Mouse (Mus musculus) lung, adult 18-20 months (tissue): ENCODE data around the gene Pkp4.

Source experiments
- DNase-seq, 2 experiments: peaks; one replicate each; pipeline ENCODE4 v3.0.0; 2022; ENCODE audit warnings: mixed read lengths in 2 of 2

Gene Pkp4

GRCm38 (mm10) chr2:59219997-59220789 is 59.5 kb downstream of the Pkp4 start:
- peak; percentile 74 to 86 for DNase-seq

- no peak for DNase-seq
Observed at GRCm38 (mm10) chr2:59226383-59226782, 65.7 kb downstream of the Pkp4 start.

- DNase-seq = no peak
Observed at GRCm38 (mm10) chr2:59227011-59227410, 66.4 kb downstream of the Pkp4 start.

- DNase-seq = no peak
Observed at GRCm38 (mm10) chr2:59227508-59228263, 67.0 kb downstream of the Pkp4 start.

GRCm38 (mm10) chr2:59229250-59229895 is 68.7 kb downstream of the Pkp4 start:
- no peak for DNase-seq

GRCm38 (mm10) chr2:59230656-59231055 is 70.0 kb downstream of the Pkp4 start:
- DNase-seq = peak in 1 of 2 experiments; percentile 16

- no peak for DNase-seq
Observed at GRCm38 (mm10) chr2:59231514-59231913, 70.9 kb downstream of the Pkp4 start.

GRCm38 (mm10) chr2:59233294-59233923 is 72.8 kb downstream of the Pkp4 start:
- DNase-seq = no peak

GRCm38 (mm10) chr2:59233936-59234335 is 73.3 kb downstream of the Pkp4 start:
- DNase-seq = no peak

GRCm38 (mm10) chr2:59234537-59234936 is 73.9 kb downstream of the Pkp4 start:
- no peak for DNase-seq

GRCm38 (mm10) chr2:59239841-59240395 is 79.3 kb downstream of the Pkp4 start:
- peak in 1 of 2 experiments; percentile 12 for DNase-seq

GRCm38 (mm10) chr2:59242117-59242516 is 81.5 kb downstream of the Pkp4 start:
- no peak for DNase-seq

- no peak for DNase-seq
Observed at GRCm38 (mm10) chr2:59244273-59245097, 83.8 kb downstream of the Pkp4 start.

GRCm38 (mm10) chr2:59245098-59245388 is 84.4 kb downstream of the Pkp4 start:
- DNase-seq = no peak

- no peak for DNase-seq
Observed at GRCm38 (mm10) chr2:59248806-59249205, 88.2 kb downstream of the Pkp4 start.

GRCm38 (mm10) chr2:59252818-59253217 is 92.2 kb downstream of the Pkp4 start:
- DNase-seq = no peak

- DNase-seq = no peak
Observed at GRCm38 (mm10) chr2:59253435-59253834, 92.8 kb downstream of the Pkp4 start.

GRCm38 (mm10) chr2:59258821-59259231 is 98.2 kb downstream of the Pkp4 start:
- no peak for DNase-seq

- DNase-seq = no peak
Observed at GRCm38 (mm10) chr2:59259346-59259745, 98.7 kb downstream of the Pkp4 start.

GRCm38 (mm10) chr2:59261203-59261602 is 100.6 kb downstream of the Pkp4 start:
- no peak for DNase-seq

- no peak for DNase-seq
Observed at GRCm38 (mm10) chr2:59266428-59266827, 105.8 kb downstream of the Pkp4 start.

- DNase-seq = no peak
Observed at GRCm38 (mm10) chr2:59271835-59272234, 111.2 kb downstream of the Pkp4 start.
